Mouse (Mus musculus) ovary, postnatal 36 days (tissue): ENCODE measurements around the gene Snx13.

Source experiments
- DNase-seq: peaks from one replicate; pipeline ENCODE4 v3.0.0; 2022; ENCODE audit warnings: low spot score, mixed read lengths

Snx13 gene

GRCm38 (mm10) chr12:35191698-35192425, 144.9 kb downstream of the Snx13 start:
- DNase-seq: peak; percentile 30

- DNase-seq: no peak
Measured at GRCm38 (mm10) chr12:35192426-35192769, 145.4 kb downstream of the Snx13 start.
